Mouse (Mus musculus) MEL (cell line): Measurements from ENCODE around the gene Mcm3ap.

Experiments
- CHD1 ChIP-seq: IDR thresholded peaks from 2 replicates; pipeline ENCODE4 v1.6.1; 2012; ENCODE audit warnings: low read depth, mild to moderate bottlenecking, inconsistent platforms, low read length, improper control_type of control experiment
- CTCF ChIP-seq, 3 experiments: IDR thresholded peaks in 2 of 3; conservative IDR thresholded peaks in 1 of 3; 2 replicates each; pipeline ENCODE4 v1.5.1; 2011 to 2012; ENCODE audit warnings: low read length in 3 of 3, low read depth in 2 of 3, mild to moderate bottlenecking in 2 of 3, improper control_type of control experiment in 1 of 3, inconsistent platforms in 1 of 3, mixed read lengths in 1 of 3, moderate library complexity in 1 of 3; ENCODE audit not compliant: control insufficient read depth in 1 of 3, insufficient read depth in 1 of 3, poor library complexity in 1 of 3, severe bottlenecking in 1 of 3
- EP300 ChIP-seq, 2 experiments: IDR thresholded peaks; 2 replicates each; pipeline ENCODE4 v1.6.1; 2011; ENCODE audit warnings: improper control_type of control experiment in 2 of 2, low read length in 2 of 2, low read depth in 1 of 2, mild to moderate bottlenecking in 1 of 2
- RCOR1 ChIP-seq: IDR thresholded peaks from 2 replicates; pipeline ENCODE4 v1.6.1; 2012; ENCODE audit warnings: low read depth, mild to moderate bottlenecking, inconsistent platforms, low read length, improper control_type of control experiment
- UBTF ChIP-seq: IDR thresholded peaks from 2 replicates; pipeline ENCODE4 v1.6.1; 2012; ENCODE audit warnings: low read depth, mild to moderate bottlenecking, inconsistent platforms, low read length, improper control_type of control experiment, moderate library complexity, borderline replicate concordance; ENCODE audit not compliant: insufficient read depth

- TF ChIP-seq UBTF (0 out of 2 replicates have a peak, but pooled peaks have one; percentile 67), RCOR1 (peak; percentile 80), CHD1 (peak; percentile 91; the same call in 1 of the 2 replicates), CTCF (IDR thresholded peaks at IDR 0.05 in 2 of 3, conservative IDR thresholded peaks at IDR 0.05 in 1 of 3; ENCODE audit: control insufficient read depth in 1 of 3, insufficient read depth in 1 of 3, low read depth in 2 of 3, low read length in 3 of 3, poor library complexity in 1 of 3, severe bottlenecking in 1 of 3) (no peak), EP300 (IDR thresholded peaks at IDR 0.05; ENCODE audit: low read depth in 1 of 2, low read length in 2 of 2) (peak; percentile 96)
Measured at GRCm38 (mm10) chr10:76445996-76446681, 22.6 kb upstream of the Mcm3ap start.
